Mouse (Mus musculus) CH12.LX (cell line): Measurements from ENCODE around the gene Vangl2. TPM values are rescaled to one million over a fixed set of nuclear protein-coding genes. Genes with fewer than 3 reads are reported as not detected.

Experiments
- DNase-seq: peaks from one replicate; pipeline ENCODE4 v3.0.0-alpha.2; 2013; ENCODE audit errors: extremely low read depth
- H3K27ac ChIP-seq: 2 replicates; pipeline ENCODE4 v1.5.1; 2012; ENCODE audit warnings: low read depth, mild to moderate bottlenecking, control low read depth, moderate library complexity; ENCODE audit not compliant: insufficient read depth
- H3K27me3 ChIP-seq: replicated peaks from 2 replicates; pipeline ENCODE3; 2012; ENCODE audit warnings: inconsistent platforms
- H3K36me3 ChIP-seq, 2 experiments: replicated peaks in 1 of 2; 2 replicates each; pipeline versions ENCODE3 to v1.6.1; 2012; ENCODE audit warnings: inconsistent platforms in 1 of 2, low read length in 1 of 2, mild to moderate bottlenecking in 1 of 2, mixed read lengths in 1 of 2, moderate library complexity in 1 of 2; ENCODE audit not compliant: control insufficient read depth in 1 of 2, insufficient read depth in 1 of 2
- H3K4me1 ChIP-seq, 2 experiments: 2 replicates each; pipeline ENCODE4 v1.6.1; 2012; ENCODE audit warnings: inconsistent platforms in 1 of 2, moderate library complexity in 1 of 2; ENCODE audit not compliant: insufficient read depth in 2 of 2, control insufficient read depth in 1 of 2
- H3K4me2 ChIP-seq: 2 replicates; pipeline ENCODE4 v1.6.1; 2012; ENCODE audit warnings: low read depth, mild to moderate bottlenecking, control low read depth; ENCODE audit not compliant: poor library complexity, insufficient read depth, severe bottlenecking
- H3K4me3 ChIP-seq, 3 experiments: fragments of 150-350 bp in 1 of 3; sonication (generic) in 1 of 3; replicated peaks in 1 of 3; 2 replicates each; pipeline versions ENCODE3 to v1.5.1; 2011 to 2012; ENCODE audit warnings: low read depth in 2 of 3, low read length in 2 of 3, mild to moderate bottlenecking in 2 of 3, moderate library complexity in 2 of 3, control low read depth in 1 of 3, improper control_type of control experiment in 1 of 3, inconsistent platforms in 1 of 3, mixed read lengths in 1 of 3; ENCODE audit not compliant: poor library complexity in 1 of 3
- H3K79me2 ChIP-seq: replicated peaks from 2 replicates; pipeline ENCODE4 v1.6.1; 2012; ENCODE audit warnings: mild to moderate bottlenecking, moderate library complexity; ENCODE audit not compliant: control insufficient read depth, poor library complexity, insufficient read depth, severe bottlenecking; ENCODE audit errors: extremely low read depth
- H3K9ac ChIP-seq: 2 replicates; pipeline ENCODE4 v1.6.1; 2012; ENCODE audit warnings: low read depth, mild to moderate bottlenecking, control low read depth, moderate library complexity; ENCODE audit not compliant: insufficient read depth
- H3K9me3 ChIP-seq: replicated peaks from 2 replicates; pipeline ENCODE3; 2012; ENCODE audit warnings: low read length, inconsistent platforms, mixed read lengths
- BHLHE40 ChIP-seq: IDR thresholded peaks from 2 replicates; pipeline ENCODE4 v1.6.1; 2011; ENCODE audit warnings: mild to moderate bottlenecking, low read depth, low read length, improper control_type of control experiment
- CHD1 ChIP-seq: IDR thresholded peaks from 2 replicates; pipeline ENCODE4 v1.6.1; 2012; ENCODE audit warnings: low read depth, low read length, improper control_type of control experiment, inconsistent platforms
- CHD2 ChIP-seq: IDR thresholded peaks from 2 replicates; pipeline ENCODE4 v1.6.1; 2011; ENCODE audit warnings: low read length, improper control_type of control experiment
- CTCF ChIP-seq, 2 experiments: IDR thresholded peaks in 1 of 2; conservative IDR thresholded peaks in 1 of 2; 2 replicates each; pipeline ENCODE4 v1.5.1; 2011 to 2012; ENCODE audit warnings: low read depth in 2 of 2, low read length in 2 of 2, improper control_type of control experiment in 1 of 2, inconsistent platforms in 1 of 2, mild to moderate bottlenecking in 1 of 2, moderate library complexity in 1 of 2
- ELF1 ChIP-seq: IDR thresholded peaks from 2 replicates; pipeline ENCODE4 v1.6.1; 2014; ENCODE audit warnings: low read depth, mild to moderate bottlenecking, inconsistent platforms, low read length, improper control_type of control experiment
- ETS1 ChIP-seq: conservative IDR thresholded peaks from 2 replicates; pipeline ENCODE4 v1.6.1; 2012; ENCODE audit warnings: low read depth, mild to moderate bottlenecking, inconsistent platforms, low read length, improper control_type of control experiment, moderate library complexity
- GABPA ChIP-seq: IDR thresholded peaks from 2 replicates; pipeline ENCODE4 v1.6.1; 2012; ENCODE audit warnings: low read depth, low read length, improper control_type of control experiment, inconsistent platforms; ENCODE audit not compliant: insufficient replicate concordance
- IRF4 ChIP-seq: IDR thresholded peaks from 2 replicates; pipeline ENCODE4 v1.6.1; 2014; ENCODE audit warnings: low read depth, mild to moderate bottlenecking, inconsistent platforms, low read length, improper control_type of control experiment
- KAT2A ChIP-seq: IDR thresholded peaks from 2 replicates; pipeline ENCODE4 v1.6.1; 2012; ENCODE audit warnings: low read length, improper control_type of control experiment, inconsistent platforms; ENCODE audit not compliant: insufficient replicate concordance
- MAX ChIP-seq: IDR thresholded peaks from 2 replicates; pipeline ENCODE4 v1.6.1; 2011; ENCODE audit warnings: low read length, improper control_type of control experiment
- MEF2A ChIP-seq: IDR thresholded peaks from 2 replicates; pipeline ENCODE4 v1.6.1; 2014; ENCODE audit warnings: low read depth, mild to moderate bottlenecking, inconsistent platforms, low read length, improper control_type of control experiment, borderline replicate concordance
- MXI1 ChIP-seq: IDR thresholded peaks from 2 replicates; pipeline ENCODE4 v1.6.1; 2011; ENCODE audit warnings: mild to moderate bottlenecking, low read depth, low read length, improper control_type of control experiment
- MYC ChIP-seq: IDR thresholded peaks from 2 replicates; pipeline ENCODE4 v1.6.1; 2011; ENCODE audit warnings: low read depth, mild to moderate bottlenecking, improper control_type of control experiment, low read length
- NELFE ChIP-seq: IDR thresholded peaks from 2 replicates; pipeline ENCODE4 v1.6.1; 2011; ENCODE audit warnings: low read depth, low read length, improper control_type of control experiment
- NRF1 ChIP-seq: IDR thresholded peaks from 2 replicates; pipeline ENCODE4 v1.6.1; 2014; ENCODE audit warnings: low read depth, mild to moderate bottlenecking, inconsistent platforms, low read length, improper control_type of control experiment, moderate library complexity
- PAX5 ChIP-seq: IDR thresholded peaks from 2 replicates; pipeline ENCODE4 v1.6.1; 2012; ENCODE audit warnings: low read length, inconsistent platforms, mixed read lengths
- POLR2A ChIP-seq: IDR thresholded peaks from 2 replicates; pipeline ENCODE4 v1.6.1; 2011; ENCODE audit warnings: low read depth, mild to moderate bottlenecking, improper control_type of control experiment, low read length
- POLR2AphosphoS2 ChIP-seq: IDR thresholded peaks from 2 replicates; pipeline ENCODE4 v1.6.1; 2011; ENCODE audit warnings: low read depth, low read length, improper control_type of control experiment
- SIN3A ChIP-seq: IDR thresholded peaks from 2 replicates; pipeline ENCODE4 v1.6.1; 2012; ENCODE audit warnings: low read length, improper control_type of control experiment, inconsistent platforms
- TCF12 ChIP-seq: IDR thresholded peaks from 2 replicates; pipeline ENCODE4 v1.6.1; 2014; ENCODE audit warnings: low read depth, mild to moderate bottlenecking, inconsistent platforms, low read length, improper control_type of control experiment
- USF1 ChIP-seq: IDR thresholded peaks from 2 replicates; pipeline ENCODE4 v1.6.1; 2014; ENCODE audit warnings: low read depth, mild to moderate bottlenecking, inconsistent platforms, low read length, improper control_type of control experiment
- USF2 ChIP-seq: conservative IDR thresholded peaks from 2 replicates; pipeline ENCODE4 v1.6.1; 2011; ENCODE audit warnings: low read depth, low read length, improper control_type of control experiment
- ZC3H11A ChIP-seq: IDR thresholded peaks from 2 replicates; pipeline ENCODE4 v1.6.1; 2012; ENCODE audit warnings: low read depth, mild to moderate bottlenecking, inconsistent platforms, low read length, improper control_type of control experiment
- ZKSCAN1 ChIP-seq: IDR thresholded peaks from 2 replicates; pipeline ENCODE4 v1.6.1; 2012; ENCODE audit warnings: low read depth, inconsistent platforms, low read length, improper control_type of control experiment, borderline replicate concordance
- ZMIZ1 ChIP-seq: IDR thresholded peaks from 2 replicates; pipeline ENCODE4 v1.6.1; 2012; ENCODE audit warnings: low read depth, mild to moderate bottlenecking, inconsistent platforms, low read length, improper control_type of control experiment
- dilution Hi-C: fragments of 300-500 bp; cut with MboI; formaldehyde crosslinking; loops from 2 replicates; pipeline ENCODE4 v1.14.3; 2020; ENCODE audit warnings: low sequenced_read_pairs; ENCODE audit not compliant: extremely low pct_unique_long_range_greater_than_20kb, extremely low pct_ligation_motif_present
- in situ Hi-C: fragments of 300-500 bp; cut with MboI; formaldehyde crosslinking; loops from 3 replicates; pipeline ENCODE4 v1.14.3; 2019; ENCODE audit warnings: low sequenced_read_pairs, low pct_ligation_motif_present, low pct_unique_long_range_greater_than_20kb, mixed read lengths
- polyA plus RNA-seq: library from polyadenylated mRNA; unstranded; fragments of >175 nt; gene quantifications from 2 replicates; pipeline ENCODE4 v1.2.1, GENCODE M21; 2012; ENCODE audit warnings: low read depth; ENCODE audit not compliant: insufficient read length
- total RNA-seq, 2 experiments: library from RNA; depleted of rRNA; stranded (reverse); fragments of 300-350 nt in 1 of 2; fragments of >200 nt in 1 of 2; gene quantifications; 2 replicates each; pipeline ENCODE4 v1.2.3; 2012 to 2014

The Vangl2 gene
- total and polyA plus RNA-seq, 3 experiments, result 3.6 to 7.9 (median 7.3) TPM

GRCm38 (mm10) chr1:172010042-172010824 lies 18.0 kb downstream of the Vangl2 start:
- no peak overlapping the region for H3K4me2 ChIP-seq
- no peak for DNase-seq
- dilution Hi-C loops (no loop called here), in situ Hi-C loops (no loop called here)
- H3K79me2 ChIP-seq, result no peaks in the 10 kb centered on the region
- peaks cover 19 to 75% of the 10 kb centered on the region in 2 experiments for H3K36me3 ChIP-seq
- no peak overlapping the region for H3K4me3 ChIP-seq
- no peak for TF ChIP-seq ELF1
- no peak for TF ChIP-seq MXI1
- no peak for TF ChIP-seq NRF1
- TF ChIP-seq NELFE, result no peak
- no peak for TF ChIP-seq MAX
- no peak for TF ChIP-seq GABPA
- TF ChIP-seq CHD2, result no peak
- no peak for TF ChIP-seq IRF4
- TF ChIP-seq MYC, result no peak
- TF ChIP-seq TCF12, result no peak
- H3K27ac ChIP-seq, result no peak overlapping the region
- no peaks in the 10 kb centered on the region for H3K9me3 ChIP-seq
- no peak overlapping the region for H3K9ac ChIP-seq
- H3K27me3 ChIP-seq, result no peaks in the 10 kb centered on the region
- H3K4me1 ChIP-seq, result no peaks in the 10 kb centered on the region

GRCm38 (mm10) chr1:172009406-172009805 lies 18.8 kb downstream of the Vangl2 start:
- H3K4me3 ChIP-seq, result no peak overlapping the region
- H3K9me3 ChIP-seq, result no peaks in the 10 kb centered on the region
- dilution Hi-C loops, result no loop called here

More at GRCm38 (mm10) chr1:172009406-172009805, 18.8 kb downstream of the Vangl2 start:
- in situ Hi-C loops, result no loop called here
- no peaks in the 10 kb centered on the region for H3K79me2 ChIP-seq
- no peak for DNase-seq
- H3K4me2 ChIP-seq, result no peak overlapping the region
- H3K4me1 ChIP-seq, result no peaks in the 10 kb centered on the region
- H3K27ac ChIP-seq, result no peak overlapping the region
- H3K9ac ChIP-seq, result no peak overlapping the region
- TF ChIP-seq MXI1, result no peak
- no peak for TF ChIP-seq ZKSCAN1
- no peak for TF ChIP-seq MAX
- no peak for TF ChIP-seq POLR2A
- no peak for TF ChIP-seq CTCF (conservative IDR thresholded peaks at IDR 0.05 in 1 of 2, IDR thresholded peaks at IDR 0.05 in 1 of 2; ENCODE audit: low read depth in 2 of 2, low read length in 2 of 2)
- no peak for TF ChIP-seq USF1
- no peak for TF ChIP-seq BHLHE40
- TF ChIP-seq ZMIZ1, result no peak
- no peak for TF ChIP-seq USF2
- TF ChIP-seq POLR2AphosphoS2, result no peak
- TF ChIP-seq SIN3A, result no peak
- no peak for TF ChIP-seq NRF1
- TF ChIP-seq CHD1, result no peak
- TF ChIP-seq NELFE, result no peak
- TF ChIP-seq ETS1, result no peak
- no peak for TF ChIP-seq ELF1
- no peak for TF ChIP-seq PAX5
- no peak for TF ChIP-seq MEF2A
- TF ChIP-seq KAT2A, result no peak
- TF ChIP-seq ZC3H11A, result no peak
- no peaks in the 10 kb centered on the region for H3K27me3 ChIP-seq
- peaks cover 23 to 78% of the 10 kb centered on the region in 2 experiments for H3K36me3 ChIP-seq
